Mouse (Mus musculus) hindbrain, embryonic 14.5 days (tissue): ENCODE measurements around the gene Phox2a. TPM values are rescaled to one million over a fixed set of nuclear protein-coding genes. Genes with fewer than 3 reads are reported as not detected.

Experiments
- ATAC-seq: fragments of 200-750 bp; cut with Nextera tagmentation; 2 replicates; pipeline ENCODE4 v1.8.0; 2017; ENCODE audit warnings: moderate number of reproducible peaks, mild to moderate bottlenecking, moderate TSS enrichment, moderate library complexity; ENCODE audit not compliant: low FRiP score
- DNase-seq: peaks from one replicate; pipeline ENCODE4 v3.0.0-alpha.2; 2015; ENCODE audit warnings: low spot score
- H3K27ac ChIP-seq: fragments of 300-500 bp; sonication (generic); 2 replicates; pipeline ENCODE4 v1.5.1; 2014; ENCODE audit warnings: mild to moderate bottlenecking, moderate library complexity
- H3K27me3 ChIP-seq: fragments of 300-500 bp; sonication (generic); 2 replicates; pipeline ENCODE4 v1.6.1; 2014; ENCODE audit warnings: mild to moderate bottlenecking, low read length, mixed read lengths; ENCODE audit not compliant: control insufficient read depth, insufficient read depth
- H3K36me3 ChIP-seq: fragments of 300-500 bp; sonication (generic); replicated peaks from 2 replicates; pipeline ENCODE4 v1.6.1; 2014; ENCODE audit not compliant: control insufficient read depth, insufficient read depth
- H3K4me1 ChIP-seq: fragments of 300-500 bp; sonication (generic); replicated peaks from 2 replicates; pipeline ENCODE4 v1.6.1; 2014; ENCODE audit warnings: antibody characterized with exemption, low read length, mixed read lengths; ENCODE audit not compliant: control insufficient read depth, insufficient read depth
- H3K4me2 ChIP-seq: fragments of 300-500 bp; sonication (generic); replicated peaks from 2 replicates; pipeline ENCODE4 v1.6.1; 2014; ENCODE audit warnings: mild to moderate bottlenecking, moderate library complexity
- H3K4me3 ChIP-seq: fragments of 300-500 bp; sonication (generic); replicated peaks from 2 replicates; pipeline ENCODE4 v1.5.1; 2014; ENCODE audit warnings: mild to moderate bottlenecking, low read length
- H3K9ac ChIP-seq: fragments of 300-500 bp; sonication (generic); 2 replicates; pipeline ENCODE4 v1.6.1; 2014
- H3K9me3 ChIP-seq: fragments of 300-500 bp; sonication (generic); 2 replicates; pipeline ENCODE4 v1.6.1; 2016; ENCODE audit warnings: low read length; ENCODE audit not compliant: control insufficient read depth
- WGBS: fragments of 180-500 bp; shearing (Covaris S2); extraction: QIAGEN DNeasy Blood & Tissue Kit; methylation state at CpG from one replicate; pipeline ENCODE4 v1.1.7; 2014; 5-methylcytosine and 5-hydroxymethylcytosine counted together
- polyA plus RNA-seq: library from polyadenylated mRNA; unstranded; fragments of >200 nt; fragmentation: Nextera tagmentation; extraction: Ambion mirVana; gene quantifications from 2 replicates; pipeline ENCODE4 v1.2.1, GENCODE M21; 2014

Gene Phox2a
- polyA plus RNA-seq, 1 experiment from 2014 or later: 3.5 TPM

GRCm38 (mm10) chr7:101823758-101824630 lies 5.9 kb downstream of the Phox2a start:
- no peak overlapping the region for H3K4me3 ChIP-seq
- peaks cover 4% of the 10 kb centered on the region; the same call in 1 of the 2 replicates for H3K4me1 ChIP-seq
- H3K9me3 ChIP-seq: no peaks in the 10 kb centered on the region
- ATAC-seq (no peak), DNase-seq (no peak)
- H3K4me2 ChIP-seq: no peak overlapping the region
- WGBS: 81% methylated on average over 18 of the region's 18 CpGs
- H3K27me3 ChIP-seq: peaks cover 49% of the 10 kb centered on the region
- no peak overlapping the region for H3K9ac ChIP-seq
- peaks cover 16% of the 10 kb centered on the region for H3K36me3 ChIP-seq
- H3K27ac ChIP-seq: no peak overlapping the region

- H3K9me3 ChIP-seq: no peaks in the 10 kb centered on the region
- 99% methylated on average over 3 of the region's 3 CpGs for WGBS
- no peak overlapping the region for H3K4me3 ChIP-seq
- H3K27me3 ChIP-seq: no peaks in the 10 kb centered on the region
- DNase-seq: no peak
- H3K4me1 ChIP-seq: peaks cover 11% of the 10 kb centered on the region
- ATAC-seq: no peak
- no peak overlapping the region for H3K9ac ChIP-seq
- H3K27ac ChIP-seq: no peak overlapping the region
- H3K36me3 ChIP-seq: peaks cover 36% of the 10 kb centered on the region
- H3K4me2 ChIP-seq: no peak overlapping the region
Observed at GRCm38 (mm10) chr7:101830373-101830772, 12.3 kb downstream of the Phox2a start.

GRCm38 (mm10) chr7:101831437-101831836 lies 13.3 kb downstream of the Phox2a start:
- ATAC-seq (no peak), DNase-seq (no peak)
- Histone ChIP-seq H3K36me3 (peaks cover 33% of the 10 kb centered on the region), H3K4me1 (peaks cover 12% of the 10 kb centered on the region), H3K9ac (no peak overlapping the region), H3K27ac (no peak overlapping the region), H3K27me3 (peaks cover under 1% of the 10 kb centered on the region; the same call in 1 of the 2 replicates), H3K4me2 (no peak overlapping the region), H3K4me3 (no peak overlapping the region), H3K9me3 (no peaks in the 10 kb centered on the region)
- 94% methylated on average over 8 of the region's 8 CpGs for WGBS

- DNase-seq (no peak), ATAC-seq (no peak)
- peaks cover 20% of the 10 kb centered on the region for H3K4me1 ChIP-seq
- no peak overlapping the region for H3K27ac ChIP-seq
- H3K4me3 ChIP-seq: no peak overlapping the region
- H3K9me3 ChIP-seq: no peaks in the 10 kb centered on the region
- peaks cover 33% of the 10 kb centered on the region for H3K36me3 ChIP-seq
- WGBS: 98% methylated on average over 4 of the region's 4 CpGs
- no peak overlapping the region for H3K4me2 ChIP-seq
- H3K9ac ChIP-seq: no peak overlapping the region
- peaks cover 10% of the 10 kb centered on the region; the same call in 1 of the 2 replicates for H3K27me3 ChIP-seq
Observed at GRCm38 (mm10) chr7:101832372-101832771, 14.3 kb downstream of the Phox2a start.

- WGBS: 76% methylated on average over 5 of the region's 5 CpGs
- H3K4me2 ChIP-seq: no peak overlapping the region
- H3K27me3 ChIP-seq: peaks cover 15% of the 10 kb centered on the region; the same call in 1 of the 2 replicates
- H3K27ac ChIP-seq: no peak overlapping the region
- H3K36me3 ChIP-seq: peaks cover 27% of the 10 kb centered on the region
- no peaks in the 10 kb centered on the region for H3K9me3 ChIP-seq
- no peak for DNase-seq
- no peak overlapping the region for H3K9ac ChIP-seq
- H3K4me1 ChIP-seq: peaks cover 26% of the 10 kb centered on the region
- no peak overlapping the region for H3K4me3 ChIP-seq
- no peak for ATAC-seq
Observed at GRCm38 (mm10) chr7:101833352-101833751, 15.2 kb downstream of the Phox2a start.

- Histone ChIP-seq H3K4me1 (peaks cover 31% of the 10 kb centered on the region), H3K9ac (no peak overlapping the region), H3K4me3 (no peak overlapping the region), H3K36me3 (peaks cover 20% of the 10 kb centered on the region; the same call in 1 of the 2 replicates), H3K9me3 (no peaks in the 10 kb centered on the region), H3K27ac (no peak overlapping the region), H3K4me2 (peak overlapping the region; percentile 97), H3K27me3 (peaks cover 21% of the 10 kb centered on the region; the same call in 1 of the 2 replicates)
- 55% methylated on average over 3 of the region's 3 CpGs for WGBS
- ATAC-seq: no peak
- no peak for DNase-seq
Observed at GRCm38 (mm10) chr7:101833916-101834584, 15.9 kb downstream of the Phox2a start.

- ATAC-seq (no peak), DNase-seq (no peak)
- H3K9me3 ChIP-seq: no peaks in the 10 kb centered on the region
- H3K4me1 ChIP-seq: peaks cover 31% of the 10 kb centered on the region
- peaks cover 21% of the 10 kb centered on the region; the same call in 1 of the 2 replicates for H3K27me3 ChIP-seq
- WGBS: 53% methylated on average over 3 of the region's 3 CpGs
- H3K36me3 ChIP-seq: peaks cover 13% of the 10 kb centered on the region; the same call in 1 of the 2 replicates
- H3K27ac ChIP-seq: no peak overlapping the region
- no peak overlapping the region for H3K4me3 ChIP-seq
- no peak overlapping the region for H3K9ac ChIP-seq
- peak overlapping the region; percentile 97 for H3K4me2 ChIP-seq
Observed at GRCm38 (mm10) chr7:101834903-101835302, 16.8 kb downstream of the Phox2a start.

GRCm38 (mm10) chr7:101835457-101836109 lies 17.5 kb downstream of the Phox2a start:
- Histone ChIP-seq H3K4me2 (peak overlapping the region; percentile 97), H3K27ac (no peak overlapping the region), H3K4me3 (peak overlapping the region; percentile 68), H3K27me3 (peaks cover 21% of the 10 kb centered on the region; the same call in 1 of the 2 replicates), H3K9ac (peak overlapping the region; percentile 74; the same call in 1 of the 2 replicates), H3K4me1 (peaks cover 31% of the 10 kb centered on the region), H3K36me3 (0 out of 2 replicates have a peak, but pooled peaks cover 8% of the 10 kb centered on the region), H3K9me3 (no peaks in the 10 kb centered on the region)
- ATAC-seq (no peak), DNase-seq (no peak)
- WGBS: 49% methylated on average over 5 of the region's 5 CpGs
